Mouse (Mus musculus): ENCODE data around the gene 1700049E17Rik2.
"Not testable (repeated sequence)": the region's sequence is repeated elsewhere in the genome, so short reads cannot be mapped to it uniquely, and the experiment has no call there.

DNA sequence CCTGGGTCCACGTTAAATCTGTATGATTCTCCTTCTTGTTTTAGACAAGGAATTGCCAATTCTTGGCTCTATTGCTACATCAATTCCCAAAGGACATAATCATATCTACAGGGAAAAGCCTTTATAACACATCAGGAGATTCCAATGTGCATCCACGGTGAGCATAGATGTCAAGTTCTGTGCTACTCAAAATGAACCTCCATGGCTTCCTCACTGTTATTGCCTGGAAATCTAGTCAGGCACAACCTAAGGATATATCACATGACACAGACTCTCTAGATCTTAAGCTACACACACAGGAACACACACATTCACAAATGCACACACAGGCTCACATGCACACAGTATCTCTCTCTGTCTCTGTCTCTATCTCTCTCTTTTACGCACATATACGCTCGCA is 49.5 kb downstream of the 1700049E17Rik2 start:
- not testable (repeated sequence) for TF ChIP-seq CTCF (IDR thresholded peaks at IDR 0.05; ENCODE audit: borderline replicate concordance, control insufficient read depth, extremely low read depth, insufficient read depth, low read length, poor library complexity); POLR2A (IDR thresholded peaks at IDR 0.05; ENCODE audit: control insufficient read depth, extremely low read depth, insufficient read depth, low read length, poor library complexity)

All from thymus, adult 2 months (tissue).